Mouse (Mus musculus) bone marrow macrophage, adult 2 months (primary cell): ENCODE measurements at regions not wholly inside any gene's neighbourhood (a gene's known extent, or its start where the extent isn't known, plus 50 kb on each side); places are given as distances from the start of the nearest gene placed in this dataset.

Experiments used
- CTCF ChIP-seq: IDR thresholded peaks from 2 replicates; pipeline ENCODE4 v1.5.1; 2012; ENCODE audit warnings: low read depth, mild to moderate bottlenecking, low read length, moderate library complexity
- POLR2A ChIP-seq: IDR thresholded peaks from 2 replicates; pipeline ENCODE4 v1.6.1; 2012; ENCODE audit warnings: mild to moderate bottlenecking, low read depth, low read length, borderline replicate concordance

- TF ChIP-seq POLR2A (no peak), CTCF (no peak)
Measured at GRCm38 (mm10) chr9:61711296-61711695, 203.0 kb downstream of the Rplp1 start.
